Mouse (Mus musculus): ENCODE results near the gene C3.

The C3 gene

DNA sequence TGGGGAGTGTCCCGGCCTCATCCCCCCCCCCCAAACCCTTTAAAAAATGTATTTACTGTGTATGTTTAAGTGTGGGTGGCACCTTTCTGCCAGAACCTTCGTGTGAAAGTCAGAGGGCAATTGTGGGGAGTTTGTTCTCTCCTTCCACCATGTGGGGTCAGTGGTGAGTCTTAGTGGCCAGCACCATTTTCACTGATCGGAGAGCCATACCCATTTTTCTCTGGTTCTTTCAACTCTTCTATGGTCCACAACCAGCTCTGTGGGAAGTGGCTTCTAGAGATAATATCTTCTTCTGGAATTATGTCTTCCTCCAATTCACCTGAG is 8.1 kb downstream of the C3 start:
- no peak for DNase-seq (ENCODE audit: low spot score)

GRCm38 (mm10) chr17:57219167-57219883 is 8.6 kb downstream of the C3 start:
- DNase-seq (ENCODE audit: low spot score), result no peak

DNA sequence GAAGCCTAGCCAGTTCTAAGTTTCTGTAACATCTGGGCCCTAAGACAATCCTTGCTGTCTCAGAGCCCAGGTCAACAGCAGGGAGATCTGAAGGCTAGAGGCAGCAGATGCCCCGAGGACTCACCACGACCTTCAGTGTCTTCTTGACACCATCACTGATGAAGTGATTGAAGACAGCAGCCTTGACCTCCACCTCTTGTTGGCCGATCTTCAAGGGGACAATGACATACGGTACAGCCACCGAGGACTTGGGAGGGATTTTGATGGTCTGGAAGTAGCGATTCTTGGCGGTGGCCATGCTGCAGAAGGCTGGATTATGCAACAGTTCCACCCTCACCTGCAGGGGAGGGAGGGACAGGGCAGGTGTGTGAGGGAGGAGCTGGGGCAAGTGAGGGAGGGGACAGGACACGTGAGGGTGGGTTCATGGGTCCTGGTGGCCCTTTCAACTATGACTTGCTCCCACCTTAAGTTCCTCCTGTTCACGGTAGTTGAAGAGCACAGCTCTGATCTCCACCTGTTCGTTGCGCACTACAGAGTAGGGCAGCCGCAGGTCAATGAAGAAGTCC is 9.5 kb downstream of the C3 start:
- DNase-seq (ENCODE audit: low spot score), result no peak

DNA sequence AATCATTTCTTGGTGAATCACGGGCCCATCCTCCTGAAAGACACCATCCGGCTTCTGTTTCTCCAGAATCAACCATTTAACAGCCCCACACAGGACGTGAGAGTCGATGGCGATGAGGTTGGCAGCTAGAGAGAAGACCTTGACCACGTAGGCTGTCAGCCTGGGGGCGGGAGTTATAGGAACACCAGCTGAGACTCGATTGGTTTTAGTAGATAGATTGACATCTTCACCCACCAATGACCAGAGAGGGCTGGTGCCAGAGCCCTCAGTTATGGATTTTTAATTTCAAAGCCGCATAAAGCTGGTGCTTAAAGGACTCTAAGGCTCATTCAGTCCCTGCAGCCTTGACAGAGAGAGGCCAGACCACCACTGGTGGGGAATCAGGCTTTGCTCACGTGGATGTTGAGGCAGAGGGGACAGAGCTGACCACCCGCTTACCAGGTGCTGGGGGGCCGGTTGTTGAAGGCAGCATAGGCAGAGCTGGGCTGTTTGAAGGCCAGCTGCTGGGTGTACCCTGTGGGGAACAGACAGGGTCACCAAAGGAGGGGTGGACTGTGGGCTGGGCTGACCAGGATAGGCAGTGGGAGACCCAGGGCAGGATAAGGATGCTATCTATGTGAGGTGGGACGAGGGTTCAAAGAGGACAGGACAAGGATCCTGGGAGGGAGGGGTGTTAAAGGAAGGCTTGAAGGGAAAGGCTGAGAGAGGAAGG is 13.1 kb downstream of the C3 start:
- no peak for DNase-seq (ENCODE audit: low spot score)

GRCm38 (mm10) chr17:57211501-57211900 is 16.4 kb downstream of the C3 start:
- no peak for DNase-seq (ENCODE audit: low spot score)

- DNase-seq (ENCODE audit: low spot score), result no peak
Observed at GRCm38 (mm10) chr17:57209330-57209729, 18.6 kb downstream of the C3 start.

DNA sequence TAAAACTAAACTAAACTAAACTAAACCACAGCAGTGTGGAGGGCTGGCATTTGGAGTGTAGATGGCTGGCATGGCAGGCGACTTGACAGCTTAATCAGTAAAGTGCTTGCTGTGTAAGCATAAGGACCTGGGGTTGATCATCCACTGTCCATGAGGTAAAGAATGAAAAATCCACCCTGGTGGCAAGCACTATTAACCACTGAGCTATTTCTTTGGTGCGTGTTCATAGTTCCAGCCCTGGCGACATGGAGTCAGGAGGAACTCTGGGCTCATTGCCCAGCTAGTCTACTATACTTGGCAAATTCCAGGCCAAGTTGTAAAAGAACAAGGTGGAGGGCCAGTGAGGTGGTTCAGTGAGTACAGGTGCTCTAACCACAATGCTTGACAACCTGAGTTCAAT is 20.0 kb downstream of the C3 start:
- no peak for DNase-seq (ENCODE audit: low spot score)

GRCm38 (mm10) chr17:57201841-57202724 is 25.9 kb downstream of the C3 start:
- no peak for DNase-seq (ENCODE audit: low spot score)

- no peak for DNase-seq (ENCODE audit: low spot score)
Observed at GRCm38 (mm10) chr17:57198252-57198651, 29.7 kb downstream of the C3 start.

DNA sequence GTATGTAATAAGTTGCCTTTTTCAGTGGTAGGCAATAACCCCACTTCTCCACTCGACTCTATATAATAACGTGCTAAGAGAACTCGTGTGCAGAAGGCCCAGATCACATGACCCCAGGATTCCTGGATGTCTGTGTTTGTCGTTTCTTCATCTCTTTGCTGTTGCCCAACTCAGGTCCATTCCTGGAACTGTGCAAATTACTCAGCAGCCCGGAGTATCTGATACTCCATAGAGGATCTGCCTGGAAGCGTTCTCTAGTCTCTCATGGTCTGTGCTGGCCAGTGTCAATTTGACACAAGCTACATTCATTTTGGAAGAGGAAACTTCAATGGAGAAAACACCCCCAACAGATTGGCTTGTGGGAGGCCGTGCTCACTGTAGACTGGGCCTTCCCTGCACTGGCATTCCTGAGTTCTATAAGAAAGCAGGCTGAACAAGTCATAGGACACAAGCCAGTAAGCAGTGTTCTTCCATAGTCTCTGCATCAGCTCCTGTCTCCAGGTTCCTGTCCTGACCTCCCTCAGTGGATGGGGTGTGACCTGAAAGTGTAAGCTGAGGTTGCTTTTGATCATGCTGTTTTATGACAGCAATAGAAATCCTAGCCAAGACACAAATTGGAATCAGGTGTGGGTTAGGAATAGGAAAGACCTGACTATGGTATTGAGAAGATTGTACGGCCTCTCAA is 32.5 kb downstream of the C3 start:
- no peak for DNase-seq (ENCODE audit: low spot score)

GRCm38 (mm10) chr17:57194771-57195170 is 33.2 kb downstream of the C3 start:
- no peak for DNase-seq (ENCODE audit: low spot score)

GRCm38 (mm10) chr17:57194041-57194507 is 33.9 kb downstream of the C3 start, which contains the start of gene Tnfsf14:
Gene Tnfsf14 (minus strand): TSS chr17:57194177.
- no peak for DNase-seq (ENCODE audit: low spot score)

DNA sequence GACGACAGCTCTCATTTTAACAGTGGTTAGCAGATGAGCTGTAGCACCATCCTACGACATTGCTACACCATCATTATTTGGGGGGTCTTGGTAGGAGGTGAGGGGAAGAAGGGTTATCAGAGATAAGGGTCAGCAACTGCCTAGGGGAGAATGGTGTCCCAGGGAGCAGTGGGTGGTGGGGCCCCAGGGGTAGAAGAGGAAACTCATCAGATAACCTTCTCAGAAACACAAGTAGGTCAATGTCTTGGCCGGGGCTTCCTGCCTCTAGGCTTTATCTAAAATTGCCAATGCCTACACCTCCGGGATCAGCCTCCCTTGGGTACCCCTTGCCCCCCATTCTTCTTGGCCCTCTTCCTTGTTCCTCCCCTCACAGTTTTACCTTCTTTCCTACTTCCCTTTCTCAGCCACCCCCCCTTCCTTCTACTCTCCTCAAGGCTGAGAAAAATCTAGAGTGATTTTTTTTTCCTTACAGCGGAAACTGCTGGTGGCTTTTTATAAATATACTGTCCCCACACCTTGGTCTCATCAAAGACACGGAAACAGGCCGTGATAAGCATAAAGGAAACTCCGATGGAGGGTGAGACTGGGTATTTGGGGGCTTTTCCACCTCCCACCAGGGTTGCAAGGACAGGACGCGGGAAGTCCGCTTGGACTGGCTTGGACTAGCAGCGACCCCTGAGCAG is 39.3 kb downstream of the C3 start:
- DNase-seq (ENCODE audit: low spot score), result no peak

DNA sequence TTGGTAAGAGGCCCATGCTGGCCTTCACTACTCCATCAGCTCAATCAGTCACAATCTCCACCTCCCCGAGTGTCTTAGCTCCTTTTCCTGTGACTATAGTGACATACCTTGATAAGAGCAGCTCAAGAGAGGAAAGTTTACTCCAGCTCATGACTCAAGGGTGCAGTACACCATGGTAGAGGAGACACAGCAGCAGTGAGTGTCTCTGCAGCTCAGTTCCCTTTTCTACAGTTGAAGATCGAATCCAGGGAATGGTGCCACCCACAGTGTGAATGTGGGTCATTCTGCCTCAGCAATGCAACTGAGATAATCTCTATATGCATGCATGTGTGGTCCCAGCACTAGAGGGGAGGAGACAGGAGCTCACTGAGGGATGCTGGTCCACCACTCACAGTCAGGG is 42.3 kb downstream of the C3 start:
- DNase-seq (ENCODE audit: low spot score), result no peak

GRCm38 (mm10) chr17:57182871-57183270 is 45.1 kb downstream of the C3 start:
- no peak for DNase-seq (ENCODE audit: low spot score)

- no peak for DNase-seq (ENCODE audit: low spot score)
Observed at GRCm38 (mm10) chr17:57180363-57180762, 47.6 kb downstream of the C3 start.

DNA sequence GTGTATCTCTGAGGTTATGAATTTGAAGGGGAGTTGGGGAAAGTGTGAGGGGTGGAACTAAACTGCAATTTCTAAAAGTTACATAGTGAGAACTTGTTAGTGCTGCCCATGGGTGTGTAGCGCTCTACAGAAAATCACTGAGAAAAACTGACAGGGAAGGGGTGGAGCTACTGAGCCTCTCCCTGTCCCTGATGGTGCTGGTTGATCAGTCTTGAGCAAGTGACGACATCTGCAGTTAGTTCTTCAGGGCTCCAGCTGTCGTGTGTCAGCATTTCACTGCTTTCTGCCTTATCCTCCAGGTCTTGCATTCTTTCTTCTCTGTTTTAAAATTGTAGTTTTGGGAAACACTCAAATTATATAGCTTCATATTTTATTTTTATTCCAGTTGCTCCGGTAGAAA is 54.6 kb downstream of the C3 start:
- no peak for DNase-seq (ENCODE audit: low spot score)

- no peak for DNase-seq (ENCODE audit: low spot score)
Observed at GRCm38 (mm10) chr17:57172378-57172777, 55.6 kb downstream of the C3 start.

DNA sequence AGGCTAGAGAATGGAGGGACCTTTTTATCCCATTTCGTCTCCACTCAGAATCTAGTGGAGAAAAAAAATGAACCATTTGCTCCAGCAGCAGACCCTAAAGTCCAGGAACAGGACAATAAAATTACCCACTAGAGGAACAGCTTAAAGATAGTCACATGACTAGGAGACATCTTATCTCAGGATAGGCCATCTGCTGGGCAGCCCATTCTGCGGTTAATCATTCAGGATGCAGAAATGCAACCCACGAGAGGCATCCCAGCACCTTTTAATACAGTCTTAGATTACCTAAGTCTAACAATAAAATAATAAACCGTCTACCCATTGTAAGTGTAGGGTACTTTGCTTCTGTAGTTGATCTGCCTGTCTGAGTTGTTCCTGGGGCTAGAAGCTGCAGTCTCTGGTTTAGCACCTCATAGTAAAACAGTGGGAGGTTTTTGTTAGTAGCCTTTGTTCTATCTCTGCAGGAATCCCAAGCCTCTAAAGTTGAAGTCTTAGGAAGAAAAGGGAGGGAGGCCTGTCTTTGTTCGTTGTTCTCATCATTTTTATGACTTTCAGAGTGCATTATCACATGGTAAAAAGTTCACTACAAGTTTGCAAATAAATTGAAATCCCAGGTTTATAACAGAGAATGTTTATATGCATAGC is 57.2 kb downstream of the C3 start:
- no peak for DNase-seq (ENCODE audit: low spot score)
